Mouse (Mus musculus): ENCODE data around the gene Exoc6b. TPM values are rescaled to one million over a fixed set of nuclear protein-coding genes. Genes with fewer than 3 reads are reported as not detected.

Gene Exoc6b
- polyA plus RNA-seq, 1 experiment from 2014 or later, result 54.3 TPM

GRCm38 (mm10) chr6:84912434-84912833 is 156.9 kb downstream of the Exoc6b start:
- Histone ChIP-seq H3K4me1 (ENCODE audit: control insufficient read depth, insufficient read depth, low read length) (no peaks in the 10 kb centered on the region), H3K9ac (ENCODE audit: low read depth, low read length) (no peak overlapping the region), H3K27me3 (ENCODE audit: control insufficient read depth, insufficient read depth, low read depth, low read length) (no peaks in the 10 kb centered on the region), H3K4me3 (ENCODE audit: low read depth, low read length) (no peak overlapping the region), H3K27ac (ENCODE audit: low read length) (no peak overlapping the region), H3K4me2 (ENCODE audit: low read length) (no peak overlapping the region), H3K36me3 (ENCODE audit: control insufficient read depth, insufficient read depth, low read length) (no peaks in the 10 kb centered on the region), H3K9me3 (replicated peaks; ENCODE audit: control insufficient read depth, low read length, poor library complexity, severe bottlenecking) (no peaks in the 10 kb centered on the region)
- 8% methylated on average over 2 of the region's 2 CpGs for WGBS
- ATAC-seq, result no peak

GRCm38 (mm10) chr6:84899002-84899774 is 170.1 kb downstream of the Exoc6b start:
- no peaks in the 10 kb centered on the region for H3K9me3 ChIP-seq (replicated peaks; ENCODE audit: control insufficient read depth, low read length, poor library complexity, severe bottlenecking)
- no peak overlapping the region for H3K4me3 ChIP-seq (ENCODE audit: low read depth, low read length)
- no peak overlapping the region for H3K9ac ChIP-seq (ENCODE audit: low read depth, low read length)
- H3K27ac ChIP-seq (ENCODE audit: low read length), result no peak overlapping the region
- no peaks in the 10 kb centered on the region for H3K36me3 ChIP-seq (ENCODE audit: control insufficient read depth, insufficient read depth, low read length)
- no peaks in the 10 kb centered on the region for H3K27me3 ChIP-seq (ENCODE audit: control insufficient read depth, insufficient read depth, low read depth, low read length)
- 81% methylated on average over 4 of the region's 4 CpGs for WGBS
- H3K4me2 ChIP-seq (ENCODE audit: low read length), result no peak overlapping the region
- H3K4me1 ChIP-seq (ENCODE audit: control insufficient read depth, insufficient read depth, low read length), result no peaks in the 10 kb centered on the region
- ATAC-seq, result no peak

- no peak overlapping the region for H3K27ac ChIP-seq (ENCODE audit: low read length)
- no peak for ATAC-seq
- no peaks in the 10 kb centered on the region for H3K27me3 ChIP-seq (ENCODE audit: control insufficient read depth, insufficient read depth, low read depth, low read length)
- no peak overlapping the region for H3K4me2 ChIP-seq (ENCODE audit: low read length)
- no peaks in the 10 kb centered on the region for H3K36me3 ChIP-seq (ENCODE audit: control insufficient read depth, insufficient read depth, low read length)
- H3K9me3 ChIP-seq (replicated peaks; ENCODE audit: control insufficient read depth, low read length, poor library complexity, severe bottlenecking), result no peaks in the 10 kb centered on the region
- H3K4me3 ChIP-seq (ENCODE audit: low read depth, low read length), result no peak overlapping the region
- no peak overlapping the region for H3K9ac ChIP-seq (ENCODE audit: low read depth, low read length)
- peaks cover 5% of the 10 kb centered on the region; the same call in 1 of the 2 replicates for H3K4me1 ChIP-seq (ENCODE audit: control insufficient read depth, insufficient read depth, low read length)
These were observed 175.6 kb downstream of the Exoc6b start for GRCm38 (mm10) chr6:84893773-84894095.

- Histone ChIP-seq H3K4me3 (ENCODE audit: low read depth, low read length) (no peak overlapping the region), H3K9me3 (replicated peaks; ENCODE audit: control insufficient read depth, low read length, poor library complexity, severe bottlenecking) (no peaks in the 10 kb centered on the region), H3K27me3 (ENCODE audit: control insufficient read depth, insufficient read depth, low read depth, low read length) (no peaks in the 10 kb centered on the region), H3K9ac (ENCODE audit: low read depth, low read length) (no peak overlapping the region), H3K4me1 (ENCODE audit: control insufficient read depth, insufficient read depth, low read length) (peaks cover 5% of the 10 kb centered on the region; the same call in 1 of the 2 replicates), H3K4me2 (ENCODE audit: low read length) (no peak overlapping the region), H3K27ac (ENCODE audit: low read length) (no peak overlapping the region), H3K36me3 (ENCODE audit: control insufficient read depth, insufficient read depth, low read length) (no peaks in the 10 kb centered on the region)
- 24% methylated on average over 5 of the region's 5 CpGs for WGBS
- no peak for ATAC-seq
These were observed 176.2 kb downstream of the Exoc6b start for GRCm38 (mm10) chr6:84892926-84893772.

- Histone ChIP-seq H3K27me3 (ENCODE audit: control insufficient read depth, insufficient read depth, low read depth, low read length) (no peaks in the 10 kb centered on the region), H3K9me3 (replicated peaks; ENCODE audit: control insufficient read depth, low read length, poor library complexity, severe bottlenecking) (no peaks in the 10 kb centered on the region), H3K4me2 (ENCODE audit: low read length) (no peak overlapping the region), H3K36me3 (ENCODE audit: control insufficient read depth, insufficient read depth, low read length) (no peaks in the 10 kb centered on the region), H3K4me1 (ENCODE audit: control insufficient read depth, insufficient read depth, low read length) (no peaks in the 10 kb centered on the region), H3K9ac (ENCODE audit: low read depth, low read length) (no peak overlapping the region), H3K27ac (ENCODE audit: low read length) (no peak overlapping the region), H3K4me3 (ENCODE audit: low read depth, low read length) (no peak overlapping the region)
- no peak for ATAC-seq
- 94% methylated on average over 3 of the region's 3 CpGs for WGBS
These were observed 182.8 kb downstream of the Exoc6b start for GRCm38 (mm10) chr6:84886551-84886950.

- no peak for ATAC-seq
These were observed 184.2 kb downstream of the Exoc6b start for GRCm38 (mm10) chr6:84885080-84885479.

GRCm38 (mm10) chr6:84883720-84884119 is 185.6 kb downstream of the Exoc6b start:
- Histone ChIP-seq H3K27me3 (ENCODE audit: control insufficient read depth, insufficient read depth, low read depth, low read length) (no peaks in the 10 kb centered on the region), H3K4me2 (ENCODE audit: low read length) (no peak overlapping the region), H3K9me3 (replicated peaks; ENCODE audit: control insufficient read depth, low read length, poor library complexity, severe bottlenecking) (no peaks in the 10 kb centered on the region), H3K27ac (ENCODE audit: low read length) (no peak overlapping the region), H3K9ac (ENCODE audit: low read depth, low read length) (no peak overlapping the region), H3K4me3 (ENCODE audit: low read depth, low read length) (no peak overlapping the region), H3K36me3 (ENCODE audit: control insufficient read depth, insufficient read depth, low read length) (no peaks in the 10 kb centered on the region), H3K4me1 (ENCODE audit: control insufficient read depth, insufficient read depth, low read length) (no peaks in the 10 kb centered on the region)
- WGBS, result 71% methylated on average over 4 of the region's 4 CpGs
- ATAC-seq, result no peak

More at GRCm38 (mm10) chr6:84885080-84885479, 184.2 kb downstream of the Exoc6b start:
- Histone ChIP-seq H3K4me1 (ENCODE audit: control insufficient read depth, insufficient read depth, low read length) (no peaks in the 10 kb centered on the region), H3K27ac (ENCODE audit: low read length) (no peak overlapping the region), H3K9me3 (replicated peaks; ENCODE audit: control insufficient read depth, low read length, poor library complexity, severe bottlenecking) (no peaks in the 10 kb centered on the region), H3K36me3 (ENCODE audit: control insufficient read depth, insufficient read depth, low read length) (no peaks in the 10 kb centered on the region), H3K27me3 (ENCODE audit: control insufficient read depth, insufficient read depth, low read depth, low read length) (no peaks in the 10 kb centered on the region), H3K4me3 (ENCODE audit: low read depth, low read length) (no peak overlapping the region), H3K4me2 (ENCODE audit: low read length) (no peak overlapping the region), H3K9ac (ENCODE audit: low read depth, low read length) (no peak overlapping the region)
- WGBS, result 86% methylated on average over 1 of the region's 1 CpGs

GRCm38 (mm10) chr6:84882663-84883517 is 186.4 kb downstream of the Exoc6b start:
- Histone ChIP-seq H3K4me1 (ENCODE audit: control insufficient read depth, insufficient read depth, low read length) (no peaks in the 10 kb centered on the region), H3K27me3 (ENCODE audit: control insufficient read depth, insufficient read depth, low read depth, low read length) (no peaks in the 10 kb centered on the region), H3K4me3 (ENCODE audit: low read depth, low read length) (no peak overlapping the region), H3K9ac (ENCODE audit: low read depth, low read length) (no peak overlapping the region), H3K9me3 (replicated peaks; ENCODE audit: control insufficient read depth, low read length, poor library complexity, severe bottlenecking) (no peaks in the 10 kb centered on the region), H3K27ac (ENCODE audit: low read length) (no peak overlapping the region), H3K36me3 (ENCODE audit: control insufficient read depth, insufficient read depth, low read length) (no peaks in the 10 kb centered on the region), H3K4me2 (ENCODE audit: low read length) (no peak overlapping the region)
- WGBS, result 78% methylated on average over 14 of the region's 14 CpGs
- no peak for ATAC-seq
